In genomic region chr12:26972495-26973113, GRCm38 (mm10) we compare ENCODE assay signal across 21 mouse cellular contexts.
"Had no signal": no experiment of that assay in that cellular context is flagged by ENCODE, and none has a peak within 500 bp of the region (broad histone marks: within the 10 kb centered on the region; RNA-seq: fewer than 3 reads in every experiment).

No protein-coding gene starts in this region.

- H3K27ac ChIP-seq: limb, embryonic 12.5 days; limb, embryonic 15.5 days; liver, embryonic 14.5 days; macrophage; midbrain, embryonic 12.5 days; midbrain, embryonic 15.5 days; neural tube, embryonic 13.5 days; stomach, embryonic 15.5 days had no signal

- H3K27me3 ChIP-seq: limb, embryonic 12.5 days; limb, embryonic 15.5 days; midbrain, embryonic 12.5 days; midbrain, embryonic 15.5 days; neural tube, embryonic 13.5 days; stomach, embryonic 15.5 days had no signal

- ATAC-seq: intestine, embryonic 16.5 days; liver, postnatal 0 days; lung, postnatal 0 days; midbrain, embryonic 15.5 days had no signal

- H3K9ac ChIP-seq: limb, embryonic 12.5 days; limb, embryonic 15.5 days; liver, embryonic 14.5 days; liver, postnatal 0 days; lung, embryonic 14.5 days; midbrain, embryonic 12.5 days; midbrain, embryonic 15.5 days; neural tube, embryonic 13.5 days; stomach, embryonic 15.5 days had no signal

- DNase-seq: kidney, adult 18-20 months; kidney, postnatal 36 days; layer of hippocampus, adult 9-11 months; liver, postnatal 0 days; lung, embryonic 14.5 days; retina, postnatal 1 day; right cerebral cortex, postnatal 25 days; spleen, adult 18-20 months; thymus, postnatal 25 days had no signal

- H3K4me2 ChIP-seq: limb, embryonic 12.5 days; limb, embryonic 15.5 days; liver, embryonic 11.5 days; lung, embryonic 14.5 days; midbrain, embryonic 12.5 days; midbrain, embryonic 15.5 days; neural tube, embryonic 13.5 days; stomach, embryonic 15.5 days had no signal

- H3K36me3 ChIP-seq: limb, embryonic 12.5 days; limb, embryonic 15.5 days; midbrain, embryonic 12.5 days; midbrain, embryonic 15.5 days; neural tube, embryonic 13.5 days; stomach, embryonic 15.5 days had no signal

- H3K4me1 ChIP-seq: neural tube, embryonic 13.5 days; stomach, embryonic 15.5 days had no signal

- H3K4me3 ChIP-seq: limb, embryonic 12.5 days; limb, embryonic 15.5 days; midbrain, embryonic 12.5 days; midbrain, embryonic 15.5 days; myocyte; neural tube, embryonic 13.5 days; stomach, embryonic 15.5 days had no signal

- H3K9me3 ChIP-seq: limb, embryonic 15.5 days; midbrain, embryonic 12.5 days; midbrain, embryonic 15.5 days; neural tube, embryonic 13.5 days; stomach, embryonic 15.5 days had no signal
